Mouse (Mus musculus): ENCODE data around the gene Adprhl2.

- TF ChIP-seq CTCF (IDR thresholded peaks at IDR 0.05; ENCODE audit: extremely low read depth, insufficient read depth, low read length) (no peak), POLR2A (IDR thresholded peaks at IDR 0.05; ENCODE audit: extremely low read depth, insufficient read depth, low read length) (no peak)
Measured at GRCm38 (mm10) chr4:126325281-126325861, 3.9 kb upstream of the Adprhl2 start, which contains the start of gene Tekt2.
